Mouse (Mus musculus) stomach, embryonic 16.5 days (tissue): ENCODE results near the gene Pklr. TPM values are rescaled to one million over a fixed set of nuclear protein-coding genes. Genes with fewer than 3 reads are reported as not detected.

Experiments
- ATAC-seq: fragments of 200-750 bp; cut with Nextera tagmentation; 2 replicates; pipeline ENCODE4 v1.8.0; 2017; ENCODE audit warnings: moderate number of reproducible peaks, moderate TSS enrichment; ENCODE audit not compliant: insufficient read depth, low FRiP score
- H3K27ac ChIP-seq: fragments of 300-500 bp; sonication (generic); 2 replicates; pipeline ENCODE4 v1.5.1; 2014; ENCODE audit warnings: low read length
- H3K27me3 ChIP-seq: fragments of 300-500 bp; sonication (generic); 2 replicates; pipeline ENCODE4 v1.6.1; 2014; ENCODE audit warnings: low read length, control low read depth, mixed read lengths; ENCODE audit not compliant: control insufficient read depth, insufficient read depth
- H3K36me3 ChIP-seq: fragments of 300-500 bp; sonication (generic); 2 replicates; pipeline ENCODE4 v1.6.1; 2014; ENCODE audit warnings: low read length; ENCODE audit not compliant: control insufficient read depth, insufficient read depth
- H3K4me1 ChIP-seq: fragments of 300-500 bp; sonication (generic); 2 replicates; pipeline ENCODE4 v1.6.1; 2014; ENCODE audit warnings: low read length, control low read depth, mixed read lengths; ENCODE audit not compliant: control insufficient read depth, insufficient read depth
- H3K4me2 ChIP-seq: fragments of 300-500 bp; sonication (generic); 2 replicates; pipeline ENCODE4 v1.6.1; 2014; ENCODE audit warnings: low read depth, low read length, mixed read lengths
- H3K4me3 ChIP-seq: fragments of 300-500 bp; sonication (generic); replicated peaks from 2 replicates; pipeline ENCODE4 v1.5.1; 2014; ENCODE audit warnings: mild to moderate bottlenecking, low read length
- H3K9ac ChIP-seq: fragments of 300-500 bp; sonication (generic); 2 replicates; pipeline ENCODE4 v1.6.1; 2014; ENCODE audit warnings: low read length
- H3K9me3 ChIP-seq: fragments of 300-500 bp; sonication (generic); replicated peaks from 2 replicates; pipeline ENCODE4 v1.6.1; 2016; ENCODE audit warnings: low read length, control low read depth; ENCODE audit not compliant: control insufficient read depth
- WGBS: fragments of 180-500 bp; shearing (Covaris S2); extraction: QIAGEN DNeasy Blood & Tissue Kit; methylation state at CpG from one replicate; pipeline ENCODE4 v1.1.7; 2014; 5-methylcytosine and 5-hydroxymethylcytosine counted together
- polyA plus RNA-seq: library from polyadenylated mRNA; unstranded; fragments of >200 nt; fragmentation: Nextera tagmentation; extraction: Ambion mirVana; gene quantifications from 2 replicates; pipeline ENCODE4 v1.2.1, GENCODE M21; 2015

The Pklr gene
- polyA plus RNA-seq, 1 experiment from 2014 or later, result 22.0 TPM

DNA sequence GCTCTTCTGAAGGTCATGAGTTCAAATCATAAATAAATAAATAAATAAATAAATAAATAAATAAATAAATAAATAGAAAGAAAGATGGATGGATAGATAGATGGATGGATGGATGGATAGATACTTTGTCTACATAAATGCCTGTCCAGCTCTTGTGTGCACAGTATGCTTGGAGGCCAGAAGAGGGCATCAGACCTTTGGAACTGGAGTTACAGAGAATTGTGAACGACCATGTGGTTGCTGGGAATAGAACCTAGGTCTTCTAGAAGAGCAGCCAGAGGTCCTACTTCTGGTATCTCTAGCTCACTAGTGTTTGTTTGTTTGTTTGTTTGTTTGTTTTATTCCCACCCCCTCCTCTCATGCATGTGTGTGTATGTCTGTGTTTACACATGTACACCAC lies 57.4 kb downstream of the Pklr start:
- Histone ChIP-seq H3K36me3 (no peaks in the 10 kb centered on the region), H3K9me3 (no peaks in the 10 kb centered on the region), H3K4me1 (peaks cover 8% of the 10 kb centered on the region), H3K9ac (no peak overlapping the region), H3K27me3 (no peaks in the 10 kb centered on the region), H3K4me2 (no peak overlapping the region), H3K4me3 (no peak overlapping the region), H3K27ac (no peak overlapping the region)
- 61% methylated on average over 1 of the region's 1 CpGs for WGBS
- no peak for ATAC-seq

DNA sequence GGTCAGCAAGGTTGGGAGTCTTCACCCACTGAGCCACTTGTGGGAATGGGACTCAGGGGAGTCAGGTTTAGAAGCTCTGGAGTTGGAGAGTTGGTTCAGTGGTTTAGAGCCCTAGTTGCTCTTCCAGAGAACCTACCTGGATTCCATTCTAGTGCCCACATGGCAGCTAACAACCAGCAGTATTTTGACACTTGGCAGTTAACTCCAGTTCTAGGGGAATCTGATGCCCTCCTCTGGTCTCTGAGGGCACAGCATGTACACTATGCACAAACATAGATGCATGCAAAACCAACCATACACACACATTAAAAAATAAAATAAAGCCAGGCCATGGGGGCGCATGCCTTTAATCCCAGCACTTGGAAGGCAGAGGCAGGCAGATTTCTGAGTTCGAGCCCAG lies 57.9 kb downstream of the Pklr start:
- peaks cover 8% of the 10 kb centered on the region for H3K4me1 ChIP-seq
- 95% methylated on average over 2 of the region's 2 CpGs for WGBS
- ATAC-seq, result no peak
- H3K9ac ChIP-seq, result no peak overlapping the region
- H3K27ac ChIP-seq, result no peak overlapping the region
- H3K27me3 ChIP-seq, result no peaks in the 10 kb centered on the region
- H3K4me3 ChIP-seq, result no peak overlapping the region
- H3K36me3 ChIP-seq, result no peaks in the 10 kb centered on the region
- H3K9me3 ChIP-seq, result no peaks in the 10 kb centered on the region
- H3K4me2 ChIP-seq, result no peak overlapping the region

Other genes with a start within 250 kb of the Pklr start
- 35.3 and 37.6 TPM in 2 replicates for gene Msto1, start 222.1 kb upstream of the Pklr start, polyA plus RNA-seq
- 16.9 and 19.3 TPM in 2 replicates for gene Ash1l, start 185.5 kb upstream of the Pklr start, polyA plus RNA-seq
- gene Dap3, start 185.0 kb upstream of the Pklr start, polyA plus RNA-seq, result 123 and 132 TPM in 2 replicates
- gene Rusc1, start 42.8 kb upstream of the Pklr start, polyA plus RNA-seq, result 19.2 and 22.8 TPM in 2 replicates
- not detected in 2 replicates for gene Gm43738, start 35.0 kb upstream of the Pklr start, polyA plus RNA-seq
- 340 and 368 TPM in 2 replicates for gene Fdps, start 34.2 kb upstream of the Pklr start, polyA plus RNA-seq
- gene Hcn3, start 24.1 kb downstream of the Pklr start, polyA plus RNA-seq, result 1.7 and 1.8 TPM in 2 replicates
- 18.9 and 19.1 TPM in 2 replicates for gene Clk2, start 28.7 kb downstream of the Pklr start, polyA plus RNA-seq
- gene Scamp3, start 41.3 kb downstream of the Pklr start, polyA plus RNA-seq, result 104 and 113 TPM in 2 replicates
- gene Fam189b, start 47.0 kb downstream of the Pklr start, polyA plus RNA-seq, result 22.0 and 23.9 TPM in 2 replicates
- 55.4 and 63.9 TPM in 2 replicates for gene Gba, start 66.8 kb downstream of the Pklr start, polyA plus RNA-seq
- gene Thbs3, start 79.0 kb downstream of the Pklr start, polyA plus RNA-seq, result 38.8 and 45.2 TPM in 2 replicates
- gene Mtx1, start 90.9 kb downstream of the Pklr start, polyA plus RNA-seq, result 172 and 177 TPM in 2 replicates
- 112 and 164 TPM in 2 replicates for gene Muc1, start 92.9 kb downstream of the Pklr start, polyA plus RNA-seq
- 318 and 325 TPM in 2 replicates for gene Krtcap2, start 109.8 kb downstream of the Pklr start, polyA plus RNA-seq
- 4.4 and 4.8 TPM in 2 replicates for gene Trim46, start 110.2 kb downstream of the Pklr start, polyA plus RNA-seq
- gene Dpm3, start 123.2 kb downstream of the Pklr start, polyA plus RNA-seq, result 119 and 131 TPM in 2 replicates
- 81.7 and 83.1 TPM in 2 replicates for gene Slc50a1, start 134.4 kb downstream of the Pklr start, polyA plus RNA-seq
- gene Efna1, start 145.0 kb downstream of the Pklr start, polyA plus RNA-seq, result 41.5 and 44.7 TPM in 2 replicates
- 13.0 and 16.0 TPM in 2 replicates for gene Efna3, start 186.8 kb downstream of the Pklr start, polyA plus RNA-seq
- 15.0 and 15.5 TPM in 2 replicates for gene Efna4, start 201.9 kb downstream of the Pklr start, polyA plus RNA-seq
- gene Adam15, start 213.9 kb downstream of the Pklr start, polyA plus RNA-seq, result 61.1 and 69.5 TPM in 2 replicates
- gene Dcst2, start 225.8 kb downstream of the Pklr start, polyA plus RNA-seq, result 0.45 and 0.49 TPM in 2 replicates
- 0.70 and 0.89 TPM in 2 replicates for gene Dcst1, start 229.1 kb downstream of the Pklr start, polyA plus RNA-seq